In genomic region chr12:117516179-117516578, GRCm38 (mm10) we compare ENCODE assay signal across 8 mouse cellular contexts. TPM values are rescaled to one million over a fixed set of nuclear protein-coding genes. Genes with fewer than 3 reads are reported as not detected.
DNase-seq lines count a peak whose midpoint lies in the region; ATAC-seq and TF ChIP-seq lines count a peak whose summit lies in the region.
"Had no signal": no experiment of that assay in that cellular context is flagged by ENCODE, and none has a peak within 500 bp of the region (broad histone marks: within the 10 kb centered on the region; RNA-seq: fewer than 3 reads in every experiment).

Gene Rapgef5 (plus strand): TSS chr12:117516479.

- no peak within 1 kb of the TSS for H3K9ac ChIP-seq in liver, postnatal 0 days (replicated peaks)
- no peak within 1 kb of the TSS for H3K9ac ChIP-seq in liver, embryonic 12.5 days
- no peak within 1 kb of the TSS for H3K9ac ChIP-seq in forebrain, embryonic 14.5 days (ENCODE audit: low read length)
- H3K9ac ChIP-seq in midbrain, embryonic 15.5 days, result no peak within 1 kb of the TSS
- H3K9ac ChIP-seq: liver, embryonic 13.5 days had no signal

- intact Hi-C loops in heart, postnatal 36 days (cut with DNase I), result no loop called here

- TF ChIP-seq CTCF in liver, postnatal 0 days (IDR thresholded peaks at IDR 0.05; ENCODE audit: low read depth), result no peak

- WGBS in liver, postnatal 0 days (ENCODE audit: insufficient replicate concordance), result 73% methylated on average over 2 of the region's 2 CpGs
- 73% methylated on average over 2 of the region's 2 CpGs for WGBS in liver, embryonic 12.5 days (ENCODE audit: insufficient replicate concordance)
- WGBS in forebrain, embryonic 14.5 days, result 94% methylated on average over 2 of the region's 2 CpGs
- WGBS in midbrain, embryonic 15.5 days, result 100% methylated on average over 2 of the region's 2 CpGs

- no peak for TF ChIP-seq EP300 in liver, postnatal 0 days (IDR thresholded peaks at IDR 0.05; ENCODE audit: low read depth)

- H3K9me3 ChIP-seq in liver, postnatal 0 days (ENCODE audit: low read length), result no peaks in the 10 kb centered on the region
- H3K9me3 ChIP-seq in liver, embryonic 12.5 days (replicated peaks), result no peaks in the 10 kb centered on the region
- H3K9me3 ChIP-seq in forebrain, embryonic 14.5 days (replicated peaks; ENCODE audit: control insufficient read depth, low read length), result no peaks in the 10 kb centered on the region
- H3K9me3 ChIP-seq in midbrain, embryonic 15.5 days, result no peaks in the 10 kb centered on the region
- H3K9me3 ChIP-seq: liver, embryonic 13.5 days had no signal

- ATAC-seq in liver, postnatal 0 days, result no peak
- no peak for ATAC-seq in liver, embryonic 12.5 days
- ATAC-seq in forebrain, embryonic 14.5 days, result no peak
- no peak for ATAC-seq in midbrain, embryonic 15.5 days (replicated peaks)

- peaks cover 6% of the 10 kb centered on the region; the same call in 1 of the 2 replicates for H3K27me3 ChIP-seq in liver, postnatal 0 days (ENCODE audit: insufficient read depth, low read length)
- peaks cover 7% of the 10 kb centered on the region; the same call in 1 of the 2 replicates for H3K27me3 ChIP-seq in liver, embryonic 12.5 days (replicated peaks)
- H3K27me3 ChIP-seq in forebrain, embryonic 14.5 days (replicated peaks; ENCODE audit: control insufficient read depth, insufficient read depth, low read length), result no peaks in the 10 kb centered on the region
- no peaks in the 10 kb centered on the region for H3K27me3 ChIP-seq in midbrain, embryonic 15.5 days (replicated peaks)

- H3K27ac ChIP-seq in liver, postnatal 0 days (ENCODE audit: low read depth), result peak within 1 kb of the TSS; percentile 35; the same call in 1 of the 2 replicates
- H3K27ac ChIP-seq in liver, embryonic 12.5 days, result no peak within 1 kb of the TSS
- no peak within 1 kb of the TSS for H3K27ac ChIP-seq in forebrain, embryonic 14.5 days (ENCODE audit: low read depth, low read length)
- H3K27ac ChIP-seq in midbrain, embryonic 15.5 days, result no peak within 1 kb of the TSS
- H3K27ac ChIP-seq: liver, embryonic 13.5 days had no signal

- DNase-seq in liver, postnatal 0 days, result no peak
- DNase-seq in forebrain, embryonic 14.5 days (ENCODE audit: low spot score), result no peak
- DNase-seq in heart, postnatal 36 days, result no peak
- DNase-seq in spleen, postnatal 36 days (ENCODE audit: low spot score in 2 of 2), result no peak
- DNase-seq in spleen, adult 18-20 months, result no peak
- DNase-seq: liver, embryonic 13.5 days had no signal

- H3K4me2 ChIP-seq in liver, postnatal 0 days (ENCODE audit: low read depth, low read length), result no peak within 1 kb of the TSS
- H3K4me2 ChIP-seq in liver, embryonic 12.5 days, result no peak within 1 kb of the TSS
- no peak within 1 kb of the TSS for H3K4me2 ChIP-seq in forebrain, embryonic 14.5 days (ENCODE audit: low read length)
- no peak within 1 kb of the TSS for H3K4me2 ChIP-seq in midbrain, embryonic 15.5 days
- H3K4me2 ChIP-seq: liver, embryonic 13.5 days had no signal

- H3K36me3 ChIP-seq in liver, postnatal 0 days (replicated peaks; ENCODE audit: insufficient read depth, low read length), result no peaks in the 10 kb centered on the region
- H3K36me3 ChIP-seq in liver, embryonic 12.5 days, result no peaks in the 10 kb centered on the region
- H3K36me3 ChIP-seq in forebrain, embryonic 14.5 days (ENCODE audit: control insufficient read depth, insufficient read depth, low read length), result no peaks in the 10 kb centered on the region
- no peaks in the 10 kb centered on the region for H3K36me3 ChIP-seq in midbrain, embryonic 15.5 days (replicated peaks)
- H3K36me3 ChIP-seq: liver, embryonic 13.5 days had no signal

- no peak within 1 kb of the TSS for H3K4me3 ChIP-seq in liver, postnatal 0 days (ENCODE audit: low read depth, low read length)
- H3K4me3 ChIP-seq in liver, embryonic 12.5 days, result no peak within 1 kb of the TSS
- no peak within 1 kb of the TSS for H3K4me3 ChIP-seq in forebrain, embryonic 14.5 days (ENCODE audit: low read depth, low read length)
- no peak within 1 kb of the TSS for H3K4me3 ChIP-seq in midbrain, embryonic 15.5 days
- H3K4me3 ChIP-seq: liver, embryonic 13.5 days had no signal

- no peaks in the 10 kb centered on the region for H3K4me1 ChIP-seq in liver, postnatal 0 days (ENCODE audit: insufficient read depth)
- no peaks in the 10 kb centered on the region for H3K4me1 ChIP-seq in liver, embryonic 12.5 days
- no peaks in the 10 kb centered on the region for H3K4me1 ChIP-seq in forebrain, embryonic 14.5 days (ENCODE audit: control insufficient read depth, insufficient read depth, low read length)
- H3K4me1 ChIP-seq in midbrain, embryonic 15.5 days, result no peaks in the 10 kb centered on the region
- H3K4me1 ChIP-seq: liver, embryonic 13.5 days had no signal

RNA-seq across cellular contexts. Expression of gene Rapgef5, which starts in this region (rescaled TPM):
- 2.1 and 2.2 TPM in 2 replicates for polyA plus RNA-seq in liver, postnatal 0 days (2015; fragmentation: Nextera tagmentation; extraction: Ambion mirVana)
- polyA plus RNA-seq in liver, embryonic 12.5 days (2016; fragmentation: Nextera tagmentation; extraction: Ambion mirVana), result 3.3 and 3.8 TPM in 2 replicates
- polyA plus RNA-seq in forebrain, embryonic 14.5 days (2014; fragmentation: Nextera tagmentation; extraction: Ambion mirVana), result 25.7 and 32.2 TPM in 2 replicates
- total RNA-seq in heart, postnatal 36 days (2021), result 10 to 100 TPM; 35.6 to 40.7 TPM
- polyA plus RNA-seq in midbrain, embryonic 15.5 days (2015; fragmentation: Nextera tagmentation; extraction: Ambion mirVana), result 41.5 and 46.3 TPM in 2 replicates
